ENCODE assay signal across 1 mouse cellular context in the genomic region with DNA sequence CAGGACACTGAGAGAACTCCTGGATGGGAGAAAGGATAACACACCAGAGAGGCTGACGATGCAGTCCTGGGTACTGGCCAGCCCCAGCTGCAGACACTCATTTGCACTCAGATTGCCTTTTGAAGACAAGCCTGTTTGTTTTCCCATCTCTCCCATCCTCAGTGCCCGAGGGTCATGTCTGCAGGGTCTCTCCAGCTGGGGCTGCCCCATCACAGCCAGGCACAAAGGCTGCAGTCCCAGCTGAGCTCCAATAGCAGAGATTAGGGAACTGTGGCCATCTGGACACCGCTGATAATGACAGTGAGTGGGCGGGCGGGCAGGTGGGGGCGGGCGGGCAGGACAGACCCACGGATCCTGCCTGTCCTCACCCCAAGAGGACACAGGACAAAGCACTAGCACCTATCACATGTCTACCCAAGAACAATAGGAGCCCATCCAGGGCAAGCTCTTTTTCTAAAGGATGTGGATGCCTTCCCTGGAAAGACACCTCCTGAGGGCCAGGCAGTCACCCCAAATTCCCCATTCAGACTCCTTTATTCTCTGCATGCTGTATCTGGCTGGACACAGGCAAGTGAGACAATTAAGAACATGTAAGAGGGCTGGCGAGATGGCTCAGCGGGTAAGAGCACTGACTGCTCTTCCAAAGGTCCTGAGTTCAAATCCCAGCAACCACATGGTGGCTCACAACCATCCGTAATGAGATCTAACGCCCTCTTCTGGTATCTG.
TF ChIP-seq lines count a peak whose summit lies in the region.

No protein-coding gene starts in this region.

TF ChIP-seq in MEL, 35 proteins besides CTCF, POLR2A, EP300 and RAD21 (continued from another document):
- TF ChIP-seq GATA1 (IDR thresholded peaks at IDR 0.05; ENCODE audit: low read depth, low read length), result peak; percentile 45; the same call in 1 of the 2 replicates
